Mouse (Mus musculus): Measurements from ENCODE around the gene Kcnd1. TPM values are rescaled to one million over a fixed set of nuclear protein-coding genes. Genes with fewer than 3 reads are reported as not detected.
A peak's percentile ranks its signal among the peaks of the same experiment; 100 is the strongest.

Gene Kcnd1
- total RNA-seq, 2 experiments from 2014 or later = 0.15 to 0.20 TPM

DNA sequence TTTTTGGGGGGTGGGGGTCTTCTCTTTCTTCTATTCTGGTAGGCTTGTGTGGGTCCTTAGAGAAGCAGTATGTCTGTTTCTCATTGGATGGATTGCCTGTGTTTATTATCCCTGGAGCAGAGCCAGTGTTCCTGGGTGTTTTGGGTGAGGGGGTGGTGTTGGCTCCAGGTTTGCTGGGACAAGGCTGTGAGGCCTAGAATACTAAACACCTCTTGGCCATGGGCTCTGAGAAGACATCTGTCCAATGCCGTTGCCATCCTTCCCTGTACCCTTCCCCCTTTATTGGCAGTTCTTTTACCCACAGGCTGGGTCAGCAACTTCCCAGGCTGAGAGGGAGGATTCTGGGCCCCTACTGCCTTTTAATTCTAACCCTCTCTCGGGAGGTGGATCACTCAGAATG is 25.8 kb downstream of the Kcnd1 start:
- DNase-seq = no peak
- intact Hi-C loops (cut with DNase I) = no loop called here

DNA sequence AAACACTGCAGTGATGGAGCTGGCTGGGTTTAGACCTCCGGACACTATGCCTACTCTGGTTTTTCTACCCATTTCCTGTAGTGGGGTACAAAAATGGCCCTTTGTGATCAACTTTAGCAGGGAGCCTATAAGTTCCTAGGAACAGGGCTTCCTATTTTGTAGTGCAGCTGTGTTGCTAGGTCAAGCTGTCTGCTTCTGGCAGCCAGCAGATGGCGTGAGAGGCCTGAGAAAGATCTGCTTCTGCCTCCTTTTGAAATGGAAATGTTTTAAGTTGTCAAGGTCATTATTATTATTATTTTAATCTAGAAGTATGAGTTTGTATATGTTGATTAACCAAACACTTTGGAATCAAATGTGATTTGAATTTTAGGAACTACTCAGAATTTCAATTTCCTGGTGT is 32.5 kb downstream of the Kcnd1 start:
- DNase-seq = no peak

DNA sequence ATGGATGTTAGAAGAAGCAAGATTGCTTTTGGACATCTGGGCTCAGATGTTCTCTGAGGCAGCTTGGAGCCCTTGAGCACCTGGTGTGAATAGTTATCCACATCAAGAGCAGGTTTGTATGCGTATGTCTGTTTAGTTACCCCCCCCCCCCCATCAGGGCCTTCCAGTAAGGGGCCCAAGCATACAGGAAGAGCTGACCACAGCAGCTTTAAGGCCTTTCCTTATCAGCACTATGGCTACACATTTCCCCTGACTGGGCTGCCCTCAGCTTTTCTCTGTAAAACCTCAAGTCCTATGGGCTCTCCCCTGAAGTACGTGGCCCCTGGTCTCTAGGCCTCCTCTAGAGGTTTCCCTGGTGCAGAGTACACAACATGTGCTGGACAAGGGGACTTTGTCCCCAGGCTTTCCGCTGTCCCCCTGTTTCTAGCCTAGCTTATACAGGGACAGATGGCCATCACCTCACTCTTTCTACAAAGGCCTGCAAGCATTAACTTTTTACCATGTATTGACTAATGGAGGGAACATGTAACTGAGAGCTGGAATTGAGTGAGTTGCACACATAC is 37.2 kb downstream of the Kcnd1 start:
- intact Hi-C loops (cut with DNase I) = no loop called here
- no peak for DNase-seq

More for the DNA sequence above, 32.5 kb downstream of the Kcnd1 start:
- intact Hi-C loops (cut with DNase I) = no loop called here

DNA sequence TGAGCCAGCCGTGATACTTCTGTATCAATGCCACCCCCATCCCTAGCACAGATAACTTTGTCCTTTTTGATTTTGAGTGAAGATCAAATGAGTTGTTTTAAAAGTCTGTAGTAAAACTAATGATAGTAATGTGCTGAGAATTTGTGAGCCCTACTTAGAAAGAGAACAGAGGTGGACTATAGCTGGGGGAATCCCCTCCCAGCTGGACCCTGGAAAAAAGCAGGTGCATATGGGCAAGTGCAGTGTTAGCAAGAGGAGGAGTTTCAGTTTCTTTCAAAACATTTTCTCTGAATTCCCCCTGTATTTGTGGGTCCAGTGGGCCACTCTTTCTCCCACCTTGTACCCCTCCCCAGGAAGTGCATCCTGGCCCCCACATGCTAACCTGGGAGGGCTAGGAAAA is 41.1 kb downstream of the Kcnd1 start:
- no peak for DNase-seq
- intact Hi-C loops (cut with DNase I) = no loop called here

DNA sequence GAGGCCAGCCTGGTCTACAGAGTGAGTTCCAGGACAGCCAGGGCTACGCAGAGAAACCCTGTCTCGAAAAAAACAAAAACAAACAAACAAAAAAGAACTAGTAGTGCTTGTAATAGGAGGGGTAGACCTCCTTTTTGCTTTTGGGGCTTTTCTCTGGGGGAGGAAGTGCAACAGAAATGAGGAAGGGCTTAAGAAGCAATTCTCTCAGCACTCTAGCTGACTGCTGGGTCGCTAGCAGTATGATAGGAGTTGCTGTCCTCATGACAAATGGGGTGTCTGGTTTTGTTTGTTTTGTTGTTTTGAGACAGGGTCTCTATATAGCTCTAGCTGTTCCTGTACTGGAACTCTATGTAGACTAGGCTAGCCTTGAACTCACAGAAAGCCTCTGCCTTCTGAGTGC is 42.5 kb downstream of the Kcnd1 start:
- intact Hi-C loops (cut with DNase I) = no loop called here

DNA sequence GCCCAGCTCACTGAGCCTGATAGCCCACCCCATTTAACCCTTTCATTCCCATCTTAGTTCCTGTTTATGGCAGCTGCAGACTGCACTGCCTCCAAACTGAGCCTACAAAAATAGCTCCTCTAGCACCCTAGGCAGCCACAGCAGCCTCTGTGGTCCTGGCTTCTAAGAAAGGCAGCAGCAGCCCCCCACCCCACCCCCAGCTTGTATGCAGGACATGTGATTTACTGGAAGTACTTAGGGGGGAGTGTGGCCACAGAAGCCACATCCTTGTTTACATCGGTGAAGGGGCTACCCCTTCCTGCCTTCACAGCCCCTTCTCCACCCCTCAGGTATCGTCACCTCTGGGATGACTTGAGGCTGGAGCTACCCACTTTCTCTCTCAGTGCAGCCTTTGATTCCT is 43.3 kb downstream of the Kcnd1 start:
- intact Hi-C loops (cut with DNase I) = no loop called here
- DNase-seq = no peak

More for the DNA sequence above, 42.5 kb downstream of the Kcnd1 start:
- DNase-seq = no peak

DNA sequence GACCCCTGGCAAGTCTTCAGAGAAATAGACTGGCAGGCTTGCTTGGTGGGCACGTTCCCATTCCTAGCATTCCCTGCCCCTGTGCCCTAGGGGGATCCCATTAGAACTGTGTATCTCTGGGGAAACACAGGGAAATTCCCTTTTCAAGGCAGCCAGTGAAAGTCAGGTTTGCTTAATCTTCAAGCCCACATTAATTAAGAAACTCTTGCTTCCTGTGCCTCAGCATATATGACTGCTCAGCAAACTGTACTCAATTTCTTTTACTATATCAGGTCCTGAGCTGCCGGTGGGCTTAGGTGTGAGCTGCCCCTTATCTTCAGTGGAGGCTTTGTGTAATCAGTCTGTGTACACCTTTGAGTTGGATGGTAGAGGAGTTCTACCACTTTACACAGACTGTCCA is 43.7 kb downstream of the Kcnd1 start:
- DNase-seq = no peak
- intact Hi-C loops (cut with DNase I) = no loop called here

DNA sequence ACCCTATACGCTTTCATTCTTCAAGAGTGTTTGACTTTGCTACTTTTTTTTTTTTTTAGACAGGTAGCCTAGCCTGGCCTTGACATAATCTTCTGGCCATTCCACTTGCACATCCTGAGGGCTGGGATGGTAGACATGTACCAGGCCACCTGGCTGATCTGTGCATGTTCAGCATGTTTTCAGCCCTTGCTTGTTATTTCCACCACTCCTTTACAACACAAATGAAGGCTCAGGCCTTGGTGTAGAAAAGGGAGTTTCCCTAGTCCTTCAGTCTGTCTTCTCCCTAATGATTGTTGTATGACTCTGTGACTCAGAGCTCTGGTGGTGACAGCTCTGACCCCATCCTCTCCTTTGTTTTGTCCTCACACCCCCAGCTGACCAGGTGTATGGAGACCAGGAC is 45.1 kb downstream of the Kcnd1 start:
- intact Hi-C loops (cut with DNase I) = no loop called here
- no peak for DNase-seq

DNA sequence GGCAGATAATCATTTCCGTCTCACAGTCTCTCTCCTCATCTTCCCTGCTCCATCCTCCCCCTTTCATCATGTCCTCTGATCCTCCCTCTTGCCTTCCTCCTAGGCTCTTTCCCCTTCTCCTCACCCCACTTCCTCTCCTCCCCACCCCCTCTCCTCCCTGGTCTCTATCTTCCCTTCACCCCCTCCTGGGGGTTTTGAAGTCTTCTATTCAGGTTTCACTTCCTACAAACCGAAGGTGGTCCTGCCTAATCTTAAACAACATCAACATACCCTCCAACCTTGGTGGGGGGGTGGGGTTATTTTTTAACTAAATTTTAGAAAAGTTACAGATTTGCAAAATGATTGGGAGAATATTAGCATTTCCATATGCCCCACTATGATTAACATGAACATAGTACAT is 46.4 kb downstream of the Kcnd1 start:
- no peak for DNase-seq
- intact Hi-C loops (cut with DNase I) = no loop called here

DNA sequence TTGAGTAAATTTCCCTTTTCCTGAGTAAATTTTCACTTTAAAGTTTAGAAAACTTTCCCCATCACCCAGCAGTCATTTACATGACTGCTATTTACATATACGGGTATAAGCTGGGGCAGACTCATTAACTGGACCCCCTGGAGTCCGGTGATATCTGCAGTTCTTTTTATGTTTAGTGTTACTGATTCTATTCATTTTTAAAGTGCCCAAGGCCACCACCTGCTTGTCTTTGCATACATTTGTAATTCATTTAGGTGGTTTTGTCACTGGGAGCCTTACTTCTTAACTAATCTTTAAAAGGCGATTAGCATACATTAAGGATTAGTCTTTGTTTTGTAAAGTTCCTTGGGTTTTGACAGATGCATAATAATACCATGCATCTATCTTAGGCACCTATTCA is 47.7 kb downstream of the Kcnd1 start:
- intact Hi-C loops (cut with DNase I) = no loop called here
- DNase-seq = no peak

DNA sequence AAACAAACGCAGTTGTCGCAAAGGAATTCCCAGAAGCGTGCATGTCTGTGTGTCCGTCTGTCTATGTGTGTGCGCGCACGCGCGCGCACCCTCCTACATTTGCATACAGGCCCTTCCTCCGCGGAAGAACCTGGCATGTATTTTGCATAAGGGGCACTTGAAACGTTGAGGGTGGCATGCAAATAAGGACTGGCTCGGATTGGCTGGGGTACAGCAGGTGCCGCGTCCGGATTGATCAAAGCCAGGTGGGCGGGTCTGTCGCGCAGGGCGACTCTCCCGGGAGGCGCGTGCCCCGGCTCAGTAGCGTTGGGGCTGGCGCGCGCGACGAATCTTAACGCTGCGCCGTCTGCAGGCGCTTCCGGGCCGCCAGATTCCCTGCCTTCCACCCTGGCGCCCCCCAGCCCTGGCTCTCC is 55.9 kb downstream of the Kcnd1 start, which contains the start of gene Pim2:
Gene Pim2 (plus strand): TSS at position 256 of the 413 bp plus-strand sequence.
- DNase-seq = peak; percentile 40 to 50
- intact Hi-C loops (cut with DNase I) = no loop called here

DNA sequence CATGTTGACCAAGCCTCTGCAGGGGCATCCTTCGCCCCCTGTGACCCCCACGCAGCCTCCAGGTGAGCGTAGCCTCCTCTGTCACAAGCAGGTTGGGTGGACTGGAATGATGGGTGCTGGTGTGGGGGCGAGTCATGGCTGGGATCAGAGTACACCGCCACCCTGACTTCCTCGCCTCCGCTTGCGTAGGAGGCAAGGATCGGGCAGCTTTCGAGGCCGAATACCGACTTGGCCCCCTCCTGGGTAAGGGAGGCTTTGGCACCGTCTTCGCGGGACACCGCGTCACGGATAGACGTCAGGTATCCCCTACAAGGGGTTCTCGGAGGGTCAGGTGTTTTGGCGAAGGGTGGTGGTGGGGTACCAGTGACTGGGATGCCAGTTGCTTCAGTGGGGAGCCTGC is 56.4 kb downstream of the Kcnd1 start:
- intact Hi-C loops (cut with DNase I) = no loop called here
- no peak for DNase-seq

DNA sequence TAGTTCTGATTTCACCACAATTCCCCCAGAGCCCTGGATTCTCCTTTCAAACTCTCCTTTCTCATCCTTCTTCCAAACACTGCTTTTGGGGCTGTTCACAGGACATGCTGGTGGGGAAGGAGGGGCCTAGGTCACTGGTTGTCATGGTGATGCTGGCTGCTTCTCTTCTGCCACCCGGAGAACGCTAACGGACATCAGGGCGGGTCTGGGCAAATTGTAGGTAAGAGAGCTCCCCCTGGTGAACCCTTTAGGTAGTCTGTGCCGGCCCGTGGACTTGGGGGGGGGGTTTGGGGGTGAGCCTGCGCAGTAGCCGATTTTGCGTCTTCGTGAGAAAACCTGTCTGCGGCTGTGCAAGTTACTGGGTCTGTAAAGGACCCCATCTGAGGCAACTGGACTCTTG is 57.7 kb downstream of the Kcnd1 start:
- DNase-seq = peak; percentile 14 to 30
- intact Hi-C loops (cut with DNase I) = no loop called here

DNA sequence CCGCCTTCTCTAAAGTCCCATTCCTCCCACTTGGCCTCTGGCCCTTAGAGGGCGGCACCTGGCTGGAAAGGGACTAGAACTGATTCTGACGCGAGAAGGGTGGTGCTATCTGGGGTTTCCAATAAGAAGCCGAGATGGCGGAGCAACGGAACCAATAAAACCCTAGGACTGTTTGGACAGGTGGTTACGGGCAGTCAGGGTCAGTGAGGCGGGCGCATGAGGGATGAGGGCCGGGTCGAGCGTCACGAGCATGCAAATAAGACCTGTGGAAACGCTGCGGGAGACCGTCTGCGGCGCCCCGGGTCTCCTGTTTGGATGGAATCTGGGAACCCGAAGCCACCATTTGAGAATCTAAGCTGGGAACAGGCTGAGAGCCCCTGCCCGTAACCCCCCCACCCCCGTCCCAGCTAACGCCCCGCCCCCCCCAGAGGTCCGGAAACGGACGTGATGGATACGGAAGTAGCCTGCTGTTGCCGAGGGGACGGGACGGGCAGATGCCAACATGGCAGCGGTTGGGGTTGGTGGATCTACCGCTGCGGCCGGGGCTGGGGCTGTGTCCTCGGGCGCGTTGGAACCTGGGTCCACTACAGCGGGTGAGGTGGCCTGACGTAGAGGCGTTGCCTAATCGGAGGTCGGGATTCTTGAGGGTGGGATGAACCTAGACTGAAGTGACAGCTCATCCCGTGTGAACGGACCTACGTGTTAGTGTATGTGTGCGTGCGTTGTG is 61.9 kb downstream of the Kcnd1 start, which contains the start of gene Slc35a2:
Gene Slc35a2 (plus strand): TSS at position 188 of the 727 bp plus-strand sequence.
- intact Hi-C loops (cut with DNase I) = no loop called here
- DNase-seq = peak; percentile 74 to 84

Small RNAs within 50 kb of the gene (microRNA-seq; reads per million reads assigned to microRNA genes)
- 31.2 to 35.4 reads per million in 2 experiments for gene Mir1198

Other genes with a start within 250 kb of the Kcnd1 start
- under 1 TPM in 1 of 2 experiments, not detected in 1; 0.18 TPM for gene Foxp3, start 248.6 kb upstream of the Kcnd1 start, total RNA-seq (2021)
- gene Ppp1r3f, start 248.0 kb upstream of the Kcnd1 start, total RNA-seq (2021) = 1 to 10 TPM; 2.0 TPM
- 10 to 100 TPM in 1 of 2 experiments, 1 to 10 TPM in 1; 9.8 to 11.5 TPM for gene Ccdc22, start 216.8 kb upstream of the Kcnd1 start, total RNA-seq (2021)
- not detected for gene Cacna1f, start 215.2 kb upstream of the Kcnd1 start, total RNA-seq (2021)
- gene Syp, start 183.8 kb upstream of the Kcnd1 start, total RNA-seq (2021) = 1 to 10 TPM; 1.1 TPM
- gene Prickle3, start 165.0 kb upstream of the Kcnd1 start, total RNA-seq (2021) = 10 to 100 TPM; 23.1 to 24.9 TPM
- 10 to 100 TPM; 28.0 to 43.2 TPM for gene Plp2, start 150.9 kb upstream of the Kcnd1 start, total RNA-seq (2021)
- 10 to 100 TPM; 18.8 to 20.6 TPM for gene Magix, start 141.0 kb upstream of the Kcnd1 start, total RNA-seq (2021)
- 10 to 100 TPM; 11.2 to 12.9 TPM for gene Gpkow, start 125.2 kb upstream of the Kcnd1 start, total RNA-seq (2021)
- 10 to 100 TPM; 27.2 to 32.0 TPM for gene Wdr45, start 108.0 kb upstream of the Kcnd1 start, total RNA-seq (2021)
- gene Gm45208, start 100.0 kb upstream of the Kcnd1 start, total RNA-seq (2021) = not detected
- 1 to 10 TPM; 3.8 to 4.9 TPM for gene Praf2, start 93.8 kb upstream of the Kcnd1 start, total RNA-seq (2021)
- 1 to 10 TPM in 1 of 2 experiments, under 1 TPM in 1; 0.81 to 1.2 TPM for gene Ccdc120, start 71.4 kb upstream of the Kcnd1 start, total RNA-seq (2021)
- gene Tfe3, start 59.7 kb upstream of the Kcnd1 start, total RNA-seq (2021) = 1 to 10 TPM; 8.0 to 8.1 TPM
- 10 to 100 TPM; 17.3 to 19.2 TPM for gene Gripap1, start 32.5 kb upstream of the Kcnd1 start, total RNA-seq (2021)
- 10 to 100 TPM; 14.6 to 16.6 TPM for gene Otud5, start 19.1 kb downstream of the Kcnd1 start, total RNA-seq (2021)
- 1 to 10 TPM in 1 of 2 experiments, under 1 TPM in 1; 0.99 to 1.8 TPM for gene Pim2, start 56.0 kb downstream of the Kcnd1 start, total RNA-seq (2021)
- gene Slc35a2, start 61.7 kb downstream of the Kcnd1 start, total RNA-seq (2021) = 1 to 10 TPM; 8.4 to 8.8 TPM
- gene Pqbp1, start 77.0 kb downstream of the Kcnd1 start, total RNA-seq (2021) = 10 to 100 TPM; 21.2 to 22.0 TPM
- 10 to 100 TPM; 35.3 to 39.1 TPM for gene Timm17b, start 77.1 kb downstream of the Kcnd1 start, total RNA-seq (2021)
- not detected for gene Gm10491, start 85.5 kb downstream of the Kcnd1 start, total RNA-seq (2021)
- not detected for gene Gm10490, start 87.3 kb downstream of the Kcnd1 start, total RNA-seq (2021)
- gene Pcsk1n, start 97.5 kb downstream of the Kcnd1 start, total RNA-seq (2021) = not detected
- gene Eras, start 106.3 kb downstream of the Kcnd1 start, total RNA-seq (2021) = not detected
- gene Hdac6, start 125.6 kb downstream of the Kcnd1 start, total RNA-seq (2021) = 1 to 10 TPM; 4.3 to 4.9 TPM
- gene Gata1, start 155.8 kb downstream of the Kcnd1 start, total RNA-seq (2021) = not detected
- gene Glod5, start 196.2 kb downstream of the Kcnd1 start, total RNA-seq (2021) = not detected

Measured in gastrocnemius, postnatal 36 days (tissue).